Mouse (Mus musculus): ENCODE results near the gene Rreb1. TPM values are rescaled to one million over a fixed set of nuclear protein-coding genes. Genes with fewer than 3 reads are reported as not detected.

The Rreb1 gene
- polyA plus RNA-seq, 1 experiment from 2014 or later: 20.6 TPM

DNA sequence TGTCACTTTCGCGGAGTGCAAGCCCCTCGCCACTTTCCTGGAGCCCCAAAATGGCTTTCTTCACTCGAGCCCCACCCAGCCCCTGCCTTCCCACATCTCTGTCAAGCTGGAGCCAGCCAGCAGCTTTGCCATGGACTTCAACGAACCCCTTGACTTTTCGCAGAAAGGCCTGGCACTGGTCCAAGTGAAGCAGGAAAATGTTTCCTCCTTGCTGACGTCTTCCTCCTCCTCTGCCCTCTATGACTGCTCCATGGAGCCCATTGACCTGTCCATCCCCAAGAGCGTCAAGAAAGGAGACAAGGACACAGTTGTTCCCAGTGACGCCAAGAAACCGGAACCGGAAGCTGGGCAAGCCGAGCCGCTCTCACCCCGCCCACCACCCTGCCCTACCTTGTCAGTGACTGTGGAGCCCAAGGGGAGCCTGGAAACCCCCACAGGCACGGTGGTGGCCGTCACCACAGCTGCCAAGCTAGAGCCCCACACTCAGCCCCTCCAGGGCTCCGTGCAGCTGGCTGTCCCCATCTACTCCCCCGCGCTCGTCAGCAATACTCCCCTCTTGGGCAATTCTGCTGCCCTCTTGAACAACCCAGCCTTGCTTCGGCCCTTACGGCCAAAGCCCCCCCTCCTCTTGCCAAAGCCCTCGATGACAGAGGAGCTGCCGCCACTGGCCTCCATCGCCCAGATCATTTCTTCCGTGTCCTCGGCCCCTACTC, 153.2 kb downstream of the Rreb1 start:
- ATAC-seq (replicated peaks; ENCODE audit: low FRiP score) (no peak; the same call in 1 of the 2 replicates), DNase-seq (ENCODE audit: low spot score) (no peak)
- no peaks in the 10 kb centered on the region for H3K4me1 ChIP-seq (replicated peaks; ENCODE audit: control insufficient read depth, insufficient read depth, low read length)
- 84% methylated on average over 27 of the region's 27 CpGs for WGBS
- no peaks in the 10 kb centered on the region for H3K27me3 ChIP-seq (replicated peaks; ENCODE audit: control insufficient read depth, insufficient read depth, low read length)
- no peak overlapping the region for H3K9ac ChIP-seq (ENCODE audit: low read depth, low read length)
- peaks cover 70% of the 10 kb centered on the region for H3K36me3 ChIP-seq (ENCODE audit: control insufficient read depth, insufficient read depth, low read length)
- no peak overlapping the region for H3K27ac ChIP-seq (ENCODE audit: low read depth, low read length)
- no peak overlapping the region for H3K4me2 ChIP-seq
- H3K4me3 ChIP-seq (ENCODE audit: low read depth, low read length): no peak overlapping the region
- no peaks in the 10 kb centered on the region for H3K9me3 ChIP-seq (ENCODE audit: control insufficient read depth, low read length)

DNA sequence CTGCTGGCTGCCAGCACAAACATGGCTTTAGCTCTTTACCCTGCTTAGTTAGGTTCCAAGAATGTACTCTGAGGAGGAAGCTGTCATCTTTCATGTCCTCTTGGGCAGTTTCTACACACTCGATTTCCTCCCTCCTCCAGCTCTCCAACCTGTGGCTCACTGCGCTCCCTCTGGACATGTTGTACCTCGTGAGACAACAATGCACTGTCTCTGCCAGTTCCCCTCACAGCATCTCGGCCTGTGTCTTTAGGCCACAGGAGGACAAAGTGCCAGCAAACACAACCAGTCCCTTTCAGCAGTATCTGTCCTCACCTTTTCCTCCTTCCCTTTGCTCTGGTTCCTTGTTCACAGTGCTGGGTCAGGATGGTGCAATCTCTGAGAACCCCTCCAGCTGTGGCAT, 155.9 kb downstream of the Rreb1 start:
- no peak overlapping the region for H3K9ac ChIP-seq (ENCODE audit: low read depth, low read length)
- no peaks in the 10 kb centered on the region for H3K27me3 ChIP-seq (replicated peaks; ENCODE audit: control insufficient read depth, insufficient read depth, low read length)
- no peak overlapping the region for H3K4me3 ChIP-seq (ENCODE audit: low read depth, low read length)
- no peak for DNase-seq (ENCODE audit: low spot score)
- WGBS: 81% methylated on average over 4 of the region's 4 CpGs
- H3K4me2 ChIP-seq: no peak overlapping the region
- no peak overlapping the region for H3K27ac ChIP-seq (ENCODE audit: low read depth, low read length)
- H3K9me3 ChIP-seq (ENCODE audit: control insufficient read depth, low read length): no peaks in the 10 kb centered on the region
- H3K36me3 ChIP-seq (ENCODE audit: control insufficient read depth, insufficient read depth, low read length): peaks cover 66% of the 10 kb centered on the region
- no peaks in the 10 kb centered on the region for H3K4me1 ChIP-seq (replicated peaks; ENCODE audit: control insufficient read depth, insufficient read depth, low read length)
- no peak for ATAC-seq (replicated peaks; ENCODE audit: low FRiP score)

DNA sequence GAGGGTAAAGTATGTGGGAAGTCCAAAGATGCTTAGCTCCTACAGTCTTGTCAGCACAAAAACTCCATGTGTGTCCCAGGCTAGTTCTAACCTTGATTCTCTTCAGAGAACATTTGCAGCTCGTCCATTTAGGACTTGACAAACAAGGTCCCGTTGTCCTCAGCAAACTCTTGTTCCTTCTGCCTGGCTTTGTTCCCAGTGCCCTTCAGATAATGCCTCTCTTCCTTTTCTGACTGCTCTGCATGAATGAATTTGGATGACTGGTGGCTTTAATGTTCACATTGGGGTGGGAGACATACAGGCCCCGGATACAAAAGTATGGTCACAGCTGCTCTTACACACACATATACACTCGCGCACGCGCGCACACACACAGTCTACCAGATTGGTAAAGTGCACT, 156.7 kb downstream of the Rreb1 start:
- WGBS: 91% methylated on average over 8 of the region's 8 CpGs
- H3K4me3 ChIP-seq (ENCODE audit: low read depth, low read length): no peak overlapping the region
- H3K9ac ChIP-seq (ENCODE audit: low read depth, low read length): no peak overlapping the region
- no peak overlapping the region for H3K4me2 ChIP-seq
- H3K27ac ChIP-seq (ENCODE audit: low read depth, low read length): no peak overlapping the region
- H3K9me3 ChIP-seq (ENCODE audit: control insufficient read depth, low read length): no peaks in the 10 kb centered on the region
- H3K36me3 ChIP-seq (ENCODE audit: control insufficient read depth, insufficient read depth, low read length): peaks cover 57% of the 10 kb centered on the region
- H3K4me1 ChIP-seq (replicated peaks; ENCODE audit: control insufficient read depth, insufficient read depth, low read length): no peaks in the 10 kb centered on the region
- ATAC-seq (replicated peaks; ENCODE audit: low FRiP score): no peak
- DNase-seq (ENCODE audit: low spot score): no peak
- no peaks in the 10 kb centered on the region for H3K27me3 ChIP-seq (replicated peaks; ENCODE audit: control insufficient read depth, insufficient read depth, low read length)

DNA sequence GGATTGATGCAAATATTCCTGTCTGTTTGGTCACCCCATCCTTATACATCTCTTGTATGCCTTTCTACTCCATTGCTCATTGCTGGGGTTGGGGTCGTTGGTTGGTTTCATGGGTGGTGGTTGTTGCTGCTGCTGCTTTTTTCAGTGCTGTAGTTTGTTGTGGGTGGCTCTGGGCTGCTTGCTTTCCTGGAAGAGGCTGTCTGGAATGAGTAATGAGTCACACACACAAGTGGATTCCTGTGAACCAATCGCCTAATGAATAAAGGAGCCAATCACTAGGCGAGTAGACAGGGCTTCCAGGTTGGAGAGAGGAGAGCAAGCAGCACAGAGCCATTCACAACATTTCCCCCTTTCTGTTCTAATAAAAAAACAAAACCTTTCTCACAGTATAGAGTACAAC, 158.2 kb downstream of the Rreb1 start:
- Histone ChIP-seq H3K4me2 (no peak overlapping the region), H3K27me3 (replicated peaks; ENCODE audit: control insufficient read depth, insufficient read depth, low read length) (no peaks in the 10 kb centered on the region), H3K27ac (ENCODE audit: low read depth, low read length) (no peak overlapping the region), H3K4me3 (ENCODE audit: low read depth, low read length) (no peak overlapping the region), H3K9me3 (ENCODE audit: control insufficient read depth, low read length) (no peaks in the 10 kb centered on the region), H3K4me1 (replicated peaks; ENCODE audit: control insufficient read depth, insufficient read depth, low read length) (peaks cover 2% of the 10 kb centered on the region; the same call in 1 of the 2 replicates), H3K36me3 (ENCODE audit: control insufficient read depth, insufficient read depth, low read length) (peaks cover 43% of the 10 kb centered on the region), H3K9ac (ENCODE audit: low read depth, low read length) (no peak overlapping the region)
- ATAC-seq (replicated peaks; ENCODE audit: low FRiP score) (no peak), DNase-seq (ENCODE audit: low spot score) (no peak)
- WGBS: 76% methylated on average over 3 of the region's 3 CpGs

DNA sequence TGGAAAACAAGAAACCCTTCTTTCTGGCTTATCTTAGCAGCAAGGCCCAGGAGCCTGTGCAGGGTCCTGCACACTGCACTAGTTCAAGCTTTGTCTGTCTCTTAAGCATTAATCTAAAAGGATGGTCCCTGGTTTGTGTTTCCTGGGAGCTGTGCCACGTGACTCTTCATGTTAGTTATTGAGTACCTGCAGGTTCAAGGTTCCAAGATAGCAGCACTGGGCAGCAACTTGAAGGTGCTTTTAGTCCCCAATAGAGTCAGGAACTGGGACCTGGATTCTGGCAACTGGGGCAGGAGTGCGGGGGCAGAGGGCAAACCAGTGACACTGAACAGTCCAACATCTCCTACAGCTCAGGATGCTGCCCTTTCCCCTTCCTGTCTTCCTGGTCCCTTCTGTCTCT, 162.0 kb downstream of the Rreb1 start:
- DNase-seq (ENCODE audit: low spot score) (no peak), ATAC-seq (replicated peaks; ENCODE audit: low FRiP score) (no peak; the same call in 1 of the 2 replicates)
- WGBS: 69% methylated on average over 2 of the region's 2 CpGs
- Histone ChIP-seq H3K9me3 (ENCODE audit: control insufficient read depth, low read length) (no peaks in the 10 kb centered on the region), H3K9ac (ENCODE audit: low read depth, low read length) (no peak overlapping the region), H3K27me3 (replicated peaks; ENCODE audit: control insufficient read depth, insufficient read depth, low read length) (no peaks in the 10 kb centered on the region), H3K27ac (ENCODE audit: low read depth, low read length) (no peak overlapping the region), H3K4me3 (ENCODE audit: low read depth, low read length) (no peak overlapping the region), H3K36me3 (ENCODE audit: control insufficient read depth, insufficient read depth, low read length) (peaks cover 24% of the 10 kb centered on the region), H3K4me1 (replicated peaks; ENCODE audit: control insufficient read depth, insufficient read depth, low read length) (peaks cover 8% of the 10 kb centered on the region), H3K4me2 (no peak overlapping the region)

DNA sequence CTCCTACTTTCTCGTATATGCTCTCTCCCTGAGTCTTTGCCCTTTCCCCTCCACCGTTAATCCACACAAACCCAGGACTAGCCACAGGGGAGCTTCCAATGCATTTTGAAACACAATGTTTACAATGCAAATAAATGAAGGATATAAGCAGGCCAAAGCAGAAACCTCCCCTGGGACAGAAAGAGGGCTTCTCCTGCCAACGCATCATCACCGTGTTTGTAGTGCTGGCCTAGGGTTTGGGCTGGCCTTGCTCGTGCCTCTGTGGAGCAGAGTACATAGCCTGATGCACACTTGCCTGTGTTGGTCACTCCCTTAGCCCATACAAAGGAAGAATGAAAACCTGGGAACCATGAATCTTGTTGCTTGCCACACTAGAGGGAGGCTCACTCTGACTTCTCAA, 162.4 kb downstream of the Rreb1 start:
- Histone ChIP-seq H3K9ac (ENCODE audit: low read depth, low read length) (no peak overlapping the region), H3K9me3 (ENCODE audit: control insufficient read depth, low read length) (no peaks in the 10 kb centered on the region), H3K27me3 (replicated peaks; ENCODE audit: control insufficient read depth, insufficient read depth, low read length) (no peaks in the 10 kb centered on the region), H3K27ac (ENCODE audit: low read depth, low read length) (no peak overlapping the region; the same call in 1 of the 2 replicates), H3K4me2 (no peak overlapping the region), H3K4me1 (replicated peaks; ENCODE audit: control insufficient read depth, insufficient read depth, low read length) (peaks cover 8% of the 10 kb centered on the region), H3K4me3 (ENCODE audit: low read depth, low read length) (no peak overlapping the region), H3K36me3 (ENCODE audit: control insufficient read depth, insufficient read depth, low read length) (peaks cover 21% of the 10 kb centered on the region)
- WGBS: 82% methylated on average over 5 of the region's 5 CpGs
- no peak for DNase-seq (ENCODE audit: low spot score)
- ATAC-seq (replicated peaks; ENCODE audit: low FRiP score): no peak

DNA sequence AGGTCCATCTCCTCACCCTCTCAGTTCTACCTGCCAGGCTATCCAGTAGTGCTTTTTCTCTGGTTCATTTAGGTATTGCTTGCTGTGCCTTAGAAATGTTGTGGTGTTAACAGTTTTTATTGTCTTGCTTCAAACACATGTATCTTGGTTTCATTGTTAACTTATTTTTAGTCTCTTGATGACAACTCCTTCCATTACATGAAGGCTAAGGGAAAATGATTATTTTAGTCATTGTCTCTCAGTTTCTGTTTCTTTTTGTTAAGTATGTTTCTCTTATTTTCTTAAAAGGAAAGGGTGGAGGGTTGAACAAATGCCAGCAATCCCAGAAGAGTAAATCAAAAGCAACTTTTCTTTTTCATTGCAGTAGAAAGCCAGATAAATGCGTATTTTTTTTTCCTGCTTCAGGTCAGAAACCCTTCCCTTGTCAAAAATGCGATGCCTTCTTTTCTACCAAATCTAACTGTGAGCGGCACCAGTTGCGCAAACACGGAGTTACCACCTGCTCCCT, 163.0 kb downstream of the Rreb1 start:
- H3K36me3 ChIP-seq (ENCODE audit: control insufficient read depth, insufficient read depth, low read length): peaks cover 17% of the 10 kb centered on the region
- ATAC-seq (replicated peaks; ENCODE audit: low FRiP score) (no peak), DNase-seq (ENCODE audit: low spot score) (no peak)
- H3K4me3 ChIP-seq (ENCODE audit: low read depth, low read length): no peak overlapping the region
- H3K9ac ChIP-seq (ENCODE audit: low read depth, low read length): no peak overlapping the region
- no peaks in the 10 kb centered on the region for H3K27me3 ChIP-seq (replicated peaks; ENCODE audit: control insufficient read depth, insufficient read depth, low read length)
- H3K9me3 ChIP-seq (ENCODE audit: control insufficient read depth, low read length): no peaks in the 10 kb centered on the region
- H3K27ac ChIP-seq (ENCODE audit: low read depth, low read length): no peak overlapping the region
- no peak overlapping the region for H3K4me2 ChIP-seq
- 83% methylated on average over 5 of the region's 5 CpGs for WGBS
- peaks cover 8% of the 10 kb centered on the region for H3K4me1 ChIP-seq (replicated peaks; ENCODE audit: control insufficient read depth, insufficient read depth, low read length)

DNA sequence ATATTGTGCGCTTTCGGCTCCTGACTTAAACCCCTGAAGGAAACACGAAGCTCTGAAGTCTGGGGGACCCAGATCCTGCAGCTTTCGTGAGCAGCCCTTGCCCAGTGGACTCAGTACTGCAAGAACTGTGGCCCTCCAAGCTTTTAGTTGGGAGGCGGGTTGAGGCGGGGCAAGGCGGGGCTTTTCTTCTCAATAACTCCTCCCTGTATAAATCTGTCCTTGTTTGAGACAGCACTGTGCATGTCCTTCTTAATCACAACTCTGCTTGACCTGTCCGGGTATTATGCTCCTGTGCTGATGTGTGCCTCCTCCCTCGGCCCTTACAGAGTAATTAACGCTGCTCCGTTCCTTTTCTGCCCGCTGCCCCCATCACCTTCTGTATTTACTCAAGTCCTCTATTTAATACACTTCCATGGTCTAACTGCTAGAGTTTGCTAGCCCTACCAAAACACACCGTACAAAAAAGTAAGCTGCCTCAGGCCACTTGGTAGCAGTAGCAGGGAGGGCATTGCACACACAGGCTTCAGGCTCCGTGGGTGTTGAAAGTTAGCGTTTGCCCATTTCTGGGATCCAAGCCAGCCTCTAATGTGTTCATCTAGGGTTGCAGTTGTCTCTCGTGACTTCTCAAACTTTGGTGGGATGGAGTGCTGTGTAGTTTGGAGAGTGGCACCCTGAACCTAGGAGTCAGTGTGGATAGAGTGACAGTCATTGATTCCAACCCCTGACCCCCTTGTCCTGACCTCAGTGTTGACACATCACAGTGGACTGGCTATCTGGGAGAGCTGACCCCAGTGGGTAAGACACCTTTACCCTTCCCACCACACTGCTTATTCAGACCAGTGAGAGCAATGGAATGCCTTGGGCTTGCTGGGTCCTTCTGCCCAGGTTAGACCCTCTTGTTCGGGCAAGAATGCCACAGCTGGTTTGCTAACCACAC, 164.0 kb downstream of the Rreb1 start:
- H3K27me3 ChIP-seq (replicated peaks; ENCODE audit: control insufficient read depth, insufficient read depth, low read length): no peaks in the 10 kb centered on the region
- H3K4me1 ChIP-seq (replicated peaks; ENCODE audit: control insufficient read depth, insufficient read depth, low read length): peaks cover 10% of the 10 kb centered on the region
- H3K4me2 ChIP-seq: no peak overlapping the region
- 0 out of 2 replicates have a peak overlapping the region, but pooled peaks have one; percentile 22 for H3K27ac ChIP-seq (ENCODE audit: low read depth, low read length)
- H3K9me3 ChIP-seq (ENCODE audit: control insufficient read depth, low read length): no peaks in the 10 kb centered on the region
- 79% methylated on average over 17 of the region's 17 CpGs for WGBS
- DNase-seq (ENCODE audit: low spot score) (no peak), ATAC-seq (replicated peaks; ENCODE audit: low FRiP score) (peak; percentile 36)
- H3K9ac ChIP-seq (ENCODE audit: low read depth, low read length): no peak overlapping the region
- H3K4me3 ChIP-seq (ENCODE audit: low read depth, low read length): no peak overlapping the region
- H3K36me3 ChIP-seq (ENCODE audit: control insufficient read depth, insufficient read depth, low read length): peaks cover 12% of the 10 kb centered on the region

Measured in liver, embryonic 11.5 days (tissue).